16 mouse cellular contexts compared by ENCODE assay signal in the genomic region with DNA sequence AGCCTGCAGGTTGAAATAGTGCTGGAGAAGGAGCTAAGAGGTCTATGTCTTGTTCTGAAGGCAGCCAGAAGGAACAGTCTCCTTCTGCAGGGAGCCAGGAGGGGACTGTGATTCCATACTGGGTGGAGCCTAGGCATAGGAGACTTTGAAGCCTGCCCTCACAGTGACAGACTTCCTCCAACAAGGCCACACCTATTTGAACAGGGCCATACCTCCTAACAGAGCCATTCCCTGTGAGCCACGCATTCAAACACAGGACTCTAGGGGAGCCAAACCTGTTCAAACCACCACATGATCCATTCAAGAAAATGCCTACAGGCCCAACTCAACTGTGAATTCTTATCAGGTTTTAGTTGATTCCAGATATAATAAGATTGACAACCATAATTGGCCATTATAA.
"Had no signal": no experiment of that assay in that cellular context is flagged by ENCODE, and none has a peak within 500 bp of the region (broad histone marks: within the 10 kb centered on the region; RNA-seq: fewer than 3 reads in every experiment).

No protein-coding gene starts in this region.

- H3K4me2 ChIP-seq: lung, embryonic 15.5 days; midbrain, embryonic 11.5 days; midbrain, embryonic 13.5 days; midbrain, embryonic 15.5 days; neural tube, embryonic 12.5 days had no signal

- H3K4me1 ChIP-seq: lung, embryonic 15.5 days; megakaryocyte, embryonic 14.5 days; neural tube, embryonic 12.5 days had no signal

- H3K4me3 ChIP-seq: lung, embryonic 15.5 days; megakaryocyte, embryonic 14.5 days; midbrain, embryonic 13.5 days; midbrain, embryonic 15.5 days; neural tube, embryonic 12.5 days had no signal

- H3K36me3 ChIP-seq: lung, embryonic 15.5 days; neural tube, embryonic 12.5 days had no signal

- H3K27me3 ChIP-seq: lung, embryonic 15.5 days; megakaryocyte, embryonic 14.5 days; midbrain, embryonic 13.5 days; midbrain, embryonic 15.5 days; neural tube, embryonic 12.5 days had no signal

- H3K27ac ChIP-seq: lung, embryonic 15.5 days; macrophage; midbrain, embryonic 13.5 days; midbrain, embryonic 15.5 days; neural tube, embryonic 12.5 days had no signal

- DNase-seq: liver, postnatal 0 days; lung, adult 2 months; lung, postnatal 14 days; lung, postnatal 36 days; right cerebral cortex, postnatal 14 days; thymus, adult 2 months; thymus, postnatal 25 days; thymus, postnatal 4 days had no signal

- H3K9ac ChIP-seq: liver, postnatal 0 days; lung, embryonic 15.5 days; midbrain, embryonic 13.5 days; midbrain, embryonic 15.5 days; neural tube, embryonic 12.5 days had no signal

- H3K9me3 ChIP-seq: lung, embryonic 15.5 days had no signal

- ATAC-seq: liver, postnatal 0 days; lung, postnatal 0 days; midbrain, embryonic 13.5 days; midbrain, embryonic 15.5 days had no signal
